Mouse (Mus musculus): ENCODE data around the gene Pnpla1. TPM values are rescaled to one million over a fixed set of nuclear protein-coding genes. Genes with fewer than 3 reads are reported as not detected.

Pnpla1 gene
- polyA plus RNA-seq, 1 experiment from 2014 or later = not detected

DNA sequence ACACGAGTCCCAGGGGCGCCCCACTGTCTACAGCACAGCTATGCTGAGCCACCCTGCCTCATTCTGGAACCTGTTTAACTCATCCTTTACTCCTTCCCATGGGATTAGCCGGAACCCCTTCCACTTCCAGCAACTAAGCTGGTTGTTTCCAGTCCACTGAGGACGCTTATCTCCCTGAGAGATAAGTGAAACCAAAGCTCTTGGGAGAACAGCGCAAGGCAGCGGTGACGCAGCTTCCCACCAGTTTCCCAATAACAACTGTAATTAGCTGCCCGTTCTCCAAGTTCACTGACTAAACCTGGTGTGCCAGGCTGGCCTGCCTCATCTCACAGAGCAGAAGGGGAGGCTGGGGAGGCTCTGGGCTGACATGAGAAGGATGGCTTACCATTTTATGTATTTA is 62.9 kb downstream of the Pnpla1 start:
- WGBS = 80% methylated on average over 8 of the region's 8 CpGs
- no peak overlapping the region for H3K27ac ChIP-seq
- DNase-seq (ENCODE audit: low spot score) = no peak
- no peaks in the 10 kb centered on the region for H3K36me3 ChIP-seq
- H3K4me1 ChIP-seq (replicated peaks) = peaks cover 24% of the 10 kb centered on the region
- H3K9me3 ChIP-seq = no peaks in the 10 kb centered on the region
- H3K27me3 ChIP-seq (ENCODE audit: insufficient read depth, poor library complexity, severe bottlenecking) = no peaks in the 10 kb centered on the region
- H3K4me3 ChIP-seq = no peak overlapping the region

DNA sequence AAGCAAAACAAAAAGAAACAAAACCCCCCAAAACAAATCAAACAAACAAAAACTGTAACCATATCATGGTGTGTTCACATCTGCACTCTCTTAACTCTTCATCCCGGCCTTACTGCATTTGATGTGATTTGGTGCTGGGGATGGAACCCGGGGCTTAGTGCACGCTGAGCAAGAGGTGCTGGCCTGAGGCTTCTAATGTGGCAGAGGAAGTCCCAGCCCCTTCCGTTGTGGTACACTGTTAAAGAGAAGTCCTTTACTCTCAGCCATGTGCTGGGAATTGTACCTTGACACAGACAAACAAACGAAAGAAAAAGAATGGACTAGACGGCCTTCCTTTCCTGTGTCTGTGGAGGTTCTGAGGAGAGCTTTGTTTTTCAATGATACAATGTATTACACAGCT is 63.9 kb downstream of the Pnpla1 start:
- H3K4me3 ChIP-seq = no peak overlapping the region
- WGBS = 75% methylated on average over 6 of the region's 6 CpGs
- H3K9me3 ChIP-seq = no peaks in the 10 kb centered on the region
- no peaks in the 10 kb centered on the region for H3K36me3 ChIP-seq
- no peaks in the 10 kb centered on the region for H3K27me3 ChIP-seq (ENCODE audit: insufficient read depth, poor library complexity, severe bottlenecking)
- no peak for DNase-seq (ENCODE audit: low spot score)
- H3K27ac ChIP-seq = no peak overlapping the region
- peaks cover 32% of the 10 kb centered on the region for H3K4me1 ChIP-seq (replicated peaks)

DNA sequence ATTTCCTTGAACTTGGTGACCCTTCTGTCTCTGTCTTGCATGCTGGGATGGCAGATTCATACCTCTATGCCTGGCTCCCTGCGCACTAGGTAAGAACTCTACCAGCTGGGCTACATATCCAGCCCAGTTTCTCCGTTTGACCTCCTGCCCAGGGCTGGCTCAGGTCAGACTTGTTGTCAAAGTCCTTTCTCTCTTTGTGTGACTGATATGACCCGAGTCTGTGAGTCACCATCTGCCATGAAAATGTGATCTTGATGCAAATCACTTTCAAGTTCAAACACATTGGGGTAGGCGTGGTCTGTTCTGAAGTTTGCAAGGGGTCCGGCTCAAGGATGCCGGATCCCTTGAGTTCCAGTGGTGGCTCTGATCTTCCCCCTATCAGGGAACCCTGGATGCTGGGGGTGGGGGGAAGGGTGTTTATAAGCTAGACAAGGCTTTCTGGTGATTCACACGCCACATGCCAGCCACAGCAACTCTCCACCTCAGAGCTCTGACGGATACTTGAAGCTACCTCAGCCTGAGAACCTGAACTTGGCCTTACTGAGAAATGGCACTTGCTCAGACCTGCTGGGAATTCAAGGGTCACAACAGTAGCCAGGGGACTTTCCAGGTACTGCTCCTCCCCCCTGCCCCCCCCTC is 66.9 kb downstream of the Pnpla1 start:
- DNase-seq (ENCODE audit: low spot score) = no peak
- H3K4me1 ChIP-seq (replicated peaks) = peaks cover 35% of the 10 kb centered on the region
- H3K27me3 ChIP-seq (ENCODE audit: insufficient read depth, poor library complexity, severe bottlenecking) = no peaks in the 10 kb centered on the region
- H3K9me3 ChIP-seq = no peaks in the 10 kb centered on the region
- 84% methylated on average over 8 of the region's 8 CpGs for WGBS
- no peak overlapping the region for H3K27ac ChIP-seq
- no peak overlapping the region for H3K4me3 ChIP-seq
- no peaks in the 10 kb centered on the region for H3K36me3 ChIP-seq

DNA sequence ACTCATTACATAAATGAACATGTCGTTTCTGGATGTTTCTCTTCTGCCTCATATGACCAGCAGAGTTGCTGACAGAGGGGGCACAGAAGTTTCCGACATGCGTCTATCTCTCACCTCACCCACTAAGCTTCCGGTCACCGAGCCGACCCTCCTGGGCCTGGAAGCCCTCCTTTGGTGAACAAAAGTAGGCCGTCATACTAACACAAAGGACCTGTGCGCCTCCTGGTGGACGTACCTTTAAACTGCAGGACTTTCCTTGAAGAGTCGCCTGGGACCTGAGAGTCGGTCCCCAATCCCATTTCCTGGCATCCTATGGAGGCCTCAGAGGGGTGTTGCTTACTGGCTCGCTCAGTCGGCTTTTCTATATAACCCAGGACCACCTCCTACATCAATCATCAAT is 68.2 kb downstream of the Pnpla1 start:
- Histone ChIP-seq H3K4me3 (no peak overlapping the region), H3K36me3 (no peaks in the 10 kb centered on the region), H3K27ac (peak overlapping the region; percentile 62), H3K27me3 (ENCODE audit: insufficient read depth, poor library complexity, severe bottlenecking) (no peaks in the 10 kb centered on the region), H3K4me1 (replicated peaks) (peaks cover 44% of the 10 kb centered on the region), H3K9me3 (no peaks in the 10 kb centered on the region)
- WGBS = 20% methylated on average over 13 of the region's 13 CpGs
- DNase-seq (ENCODE audit: low spot score) = peak; percentile 86

DNA sequence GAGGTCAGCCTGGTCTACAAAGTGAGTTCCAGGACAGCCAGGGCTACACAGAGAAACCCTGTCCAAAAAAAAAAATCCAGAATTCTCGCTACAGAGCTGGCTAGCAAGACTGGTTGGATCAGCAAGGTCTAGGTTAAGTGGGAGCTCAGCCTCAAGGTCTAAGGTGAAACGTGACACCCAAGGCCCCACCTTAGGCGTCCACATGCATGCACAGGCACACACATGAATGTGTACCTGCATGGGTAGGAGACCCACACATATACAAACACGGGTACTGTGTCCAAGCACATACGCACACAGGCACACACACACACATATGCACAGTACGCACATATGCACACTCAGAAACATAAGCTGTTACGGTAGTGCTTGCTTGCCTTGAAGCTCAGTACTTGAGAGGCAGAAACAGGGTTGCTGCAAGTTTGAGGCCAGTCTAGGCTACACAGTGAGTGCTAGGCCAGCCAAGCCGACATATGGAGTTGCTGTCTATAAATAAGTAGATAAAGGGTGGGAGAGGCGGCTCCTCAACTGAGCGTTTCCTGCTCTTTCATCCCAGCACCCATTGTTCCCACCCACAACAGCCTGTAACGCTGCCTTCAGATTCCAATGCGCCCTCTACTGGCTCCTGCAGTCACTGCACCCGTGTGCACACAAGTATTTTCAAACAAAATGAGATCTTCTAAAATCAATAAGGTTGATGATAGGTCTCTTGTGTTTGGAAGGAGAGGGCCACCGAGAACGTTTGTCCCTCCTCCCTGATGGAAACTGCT is 68.8 kb downstream of the Pnpla1 start:
- no peaks in the 10 kb centered on the region for H3K27me3 ChIP-seq (ENCODE audit: insufficient read depth, poor library complexity, severe bottlenecking)
- no peak overlapping the region for H3K4me3 ChIP-seq
- H3K27ac ChIP-seq = peak overlapping the region; percentile 54; the same call in 1 of the 2 replicates
- H3K9me3 ChIP-seq = no peaks in the 10 kb centered on the region
- no peaks in the 10 kb centered on the region for H3K36me3 ChIP-seq
- peak; percentile 60 for DNase-seq (ENCODE audit: low spot score)
- WGBS = 52% methylated on average over 15 of the region's 15 CpGs
- peaks cover 47% of the 10 kb centered on the region for H3K4me1 ChIP-seq (replicated peaks)

DNA sequence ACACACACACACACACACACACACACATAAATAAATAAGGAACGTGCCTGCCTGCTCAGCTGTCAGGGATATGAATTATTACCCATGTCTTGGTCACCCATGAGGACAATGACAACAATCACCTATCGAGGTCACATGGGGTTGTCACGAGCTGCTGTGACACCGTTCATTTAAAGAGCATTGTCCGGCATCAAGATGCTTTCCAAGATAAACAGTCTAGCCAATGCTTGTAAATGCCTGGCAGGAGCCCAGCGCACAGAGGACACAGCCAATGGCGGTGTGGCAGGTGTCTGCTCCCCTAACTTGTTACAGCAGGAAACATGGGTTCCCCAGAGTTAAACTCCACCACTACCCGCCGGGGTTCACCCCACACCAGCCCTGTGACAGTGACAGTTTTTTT is 69.8 kb downstream of the Pnpla1 start:
- no peaks in the 10 kb centered on the region for H3K27me3 ChIP-seq (ENCODE audit: insufficient read depth, poor library complexity, severe bottlenecking)
- no peaks in the 10 kb centered on the region for H3K36me3 ChIP-seq
- no peaks in the 10 kb centered on the region for H3K9me3 ChIP-seq
- WGBS = 89% methylated on average over 9 of the region's 9 CpGs
- no peak overlapping the region for H3K27ac ChIP-seq
- H3K4me1 ChIP-seq (replicated peaks) = peaks cover 45% of the 10 kb centered on the region
- no peak overlapping the region for H3K4me3 ChIP-seq
- DNase-seq (ENCODE audit: low spot score) = no peak

DNA sequence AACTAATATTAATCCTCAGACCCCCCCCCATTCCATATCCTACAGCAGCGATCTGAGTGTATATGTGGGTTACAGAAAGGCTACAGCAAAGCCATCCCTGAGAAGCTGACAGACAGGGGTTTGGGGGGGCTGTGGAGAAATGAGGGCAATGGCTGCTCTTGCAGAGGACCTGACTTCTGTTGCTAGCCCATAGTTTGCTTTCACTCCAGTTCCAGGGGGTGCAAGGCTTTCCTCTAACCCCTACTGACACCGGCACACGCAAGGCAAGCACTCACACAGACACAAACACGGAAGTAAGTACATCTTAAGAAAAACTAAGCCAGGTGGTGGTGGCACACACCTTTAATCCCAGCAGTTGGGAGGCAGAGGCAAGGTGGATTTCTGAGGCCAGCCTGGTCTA is 71.2 kb downstream of the Pnpla1 start:
- WGBS = 97% methylated on average over 4 of the region's 4 CpGs
- H3K4me3 ChIP-seq = no peak overlapping the region
- H3K4me1 ChIP-seq (replicated peaks) = peaks cover 37% of the 10 kb centered on the region
- no peaks in the 10 kb centered on the region for H3K27me3 ChIP-seq (ENCODE audit: insufficient read depth, poor library complexity, severe bottlenecking)
- DNase-seq (ENCODE audit: low spot score) = no peak
- no peaks in the 10 kb centered on the region for H3K36me3 ChIP-seq
- H3K9me3 ChIP-seq = no peaks in the 10 kb centered on the region
- H3K27ac ChIP-seq = peak overlapping the region; percentile 88; the same call in 1 of the 2 replicates

DNA sequence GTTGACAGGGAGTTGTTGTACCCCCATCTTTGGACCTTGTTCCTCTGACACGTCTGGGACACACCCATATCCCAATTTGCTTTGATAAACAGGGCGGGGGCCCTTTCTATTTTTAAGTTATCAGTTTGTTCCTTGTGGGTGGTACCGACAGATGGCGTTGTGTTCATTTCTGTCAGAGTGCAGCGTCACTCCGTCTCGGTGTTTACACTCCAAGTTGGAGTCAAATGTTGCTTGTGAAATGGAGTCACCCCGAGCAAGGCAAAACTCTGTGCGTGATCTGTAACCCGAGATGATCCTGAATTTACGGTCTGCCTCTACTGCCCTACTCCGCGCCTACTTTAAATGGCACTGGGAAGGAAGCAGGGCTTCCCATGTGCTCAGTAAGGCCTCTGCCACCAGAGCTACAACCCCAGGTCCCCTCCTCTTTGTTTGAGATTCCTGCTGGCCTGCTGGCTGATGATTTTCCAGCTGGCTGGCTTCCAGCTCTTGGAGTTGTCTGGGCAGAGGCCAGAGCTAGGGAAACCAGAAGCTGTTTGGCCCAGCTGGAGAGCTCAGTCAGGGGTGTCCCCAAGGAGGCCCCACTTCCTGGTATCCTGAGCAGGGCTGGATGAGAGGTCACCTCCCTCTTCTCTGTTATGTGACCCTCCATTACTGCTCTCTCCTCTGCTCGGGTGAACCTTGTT is 72.3 kb downstream of the Pnpla1 start:
- no peaks in the 10 kb centered on the region for H3K27me3 ChIP-seq (ENCODE audit: insufficient read depth, poor library complexity, severe bottlenecking)
- H3K9me3 ChIP-seq = no peaks in the 10 kb centered on the region
- peak overlapping the region; percentile 88 for H3K27ac ChIP-seq
- no peaks in the 10 kb centered on the region for H3K36me3 ChIP-seq
- H3K4me3 ChIP-seq = peak overlapping the region; percentile 33
- WGBS = 28% methylated on average over 14 of the region's 14 CpGs
- DNase-seq (ENCODE audit: low spot score) = peak; percentile 69
- peaks cover 27% of the 10 kb centered on the region for H3K4me1 ChIP-seq (replicated peaks)

DNA sequence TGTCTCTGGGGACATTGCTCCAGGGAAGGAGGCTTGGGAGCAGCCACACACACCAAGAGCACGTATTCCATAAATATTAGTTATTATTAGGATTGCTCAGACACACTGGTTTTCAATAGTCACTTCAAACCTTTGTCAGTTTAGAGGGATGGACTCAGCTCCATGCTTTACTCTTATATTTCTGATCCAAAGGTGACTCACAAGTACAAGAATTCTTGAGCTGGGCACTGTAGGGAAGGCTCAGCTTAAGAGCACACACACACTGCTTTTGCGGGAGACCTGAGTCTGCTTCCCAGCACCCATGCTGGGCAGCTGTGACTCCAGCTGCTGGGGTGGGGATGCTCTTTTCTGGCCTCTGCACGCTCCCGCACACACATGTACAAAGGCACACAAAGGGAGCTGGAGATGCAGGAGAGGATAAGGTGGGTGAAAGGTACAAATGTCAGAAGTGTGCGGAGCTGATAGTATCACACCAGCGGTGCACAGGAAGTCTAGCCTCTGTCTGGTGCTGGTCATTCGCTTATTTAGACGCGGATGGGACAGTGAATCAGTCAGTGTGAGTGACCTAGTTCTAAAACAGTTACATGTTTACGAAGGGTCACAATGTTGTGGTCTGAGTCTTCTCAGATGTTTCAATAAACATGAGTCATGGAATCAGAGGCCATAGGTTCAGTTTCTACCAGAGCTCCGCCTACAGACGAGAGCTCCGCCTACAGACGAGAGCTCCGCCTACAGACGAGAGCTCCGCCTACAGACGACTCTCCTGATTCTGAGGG is 73.4 kb downstream of the Pnpla1 start:
- peaks cover 17% of the 10 kb centered on the region for H3K4me1 ChIP-seq (replicated peaks)
- H3K27me3 ChIP-seq (ENCODE audit: insufficient read depth, poor library complexity, severe bottlenecking) = no peaks in the 10 kb centered on the region
- no peak overlapping the region for H3K4me3 ChIP-seq
- 93% methylated on average over 18 of the region's 18 CpGs for WGBS
- no peaks in the 10 kb centered on the region for H3K36me3 ChIP-seq
- DNase-seq (ENCODE audit: low spot score) = no peak
- H3K9me3 ChIP-seq = 0 out of 2 replicates have a peak, but pooled peaks cover 1% of the 10 kb centered on the region
- H3K27ac ChIP-seq = 0 out of 2 replicates have a peak overlapping the region, but pooled peaks have one; percentile 88

DNA sequence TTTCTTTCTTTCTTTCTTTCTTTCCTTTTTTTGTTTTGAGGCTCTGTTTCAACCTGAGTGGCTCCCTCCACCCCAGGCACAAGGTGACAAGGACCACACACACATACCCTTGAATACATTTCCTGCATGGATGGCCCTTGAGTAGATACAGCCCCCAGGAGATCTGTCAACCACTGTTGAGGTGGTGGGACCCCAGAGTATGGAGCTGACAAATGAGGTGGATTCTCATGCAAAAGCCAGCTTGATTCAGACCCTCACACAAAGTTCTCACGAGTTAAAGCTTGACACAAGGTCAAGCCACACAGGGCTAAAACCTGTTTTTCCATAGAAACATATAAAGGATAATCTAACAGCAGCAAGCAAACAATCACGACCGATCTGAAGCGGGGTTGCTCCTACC is 74.1 kb downstream of the Pnpla1 start:
- H3K27ac ChIP-seq = no peak overlapping the region
- H3K4me3 ChIP-seq = no peak overlapping the region
- 90% methylated on average over 4 of the region's 4 CpGs for WGBS

DNA sequence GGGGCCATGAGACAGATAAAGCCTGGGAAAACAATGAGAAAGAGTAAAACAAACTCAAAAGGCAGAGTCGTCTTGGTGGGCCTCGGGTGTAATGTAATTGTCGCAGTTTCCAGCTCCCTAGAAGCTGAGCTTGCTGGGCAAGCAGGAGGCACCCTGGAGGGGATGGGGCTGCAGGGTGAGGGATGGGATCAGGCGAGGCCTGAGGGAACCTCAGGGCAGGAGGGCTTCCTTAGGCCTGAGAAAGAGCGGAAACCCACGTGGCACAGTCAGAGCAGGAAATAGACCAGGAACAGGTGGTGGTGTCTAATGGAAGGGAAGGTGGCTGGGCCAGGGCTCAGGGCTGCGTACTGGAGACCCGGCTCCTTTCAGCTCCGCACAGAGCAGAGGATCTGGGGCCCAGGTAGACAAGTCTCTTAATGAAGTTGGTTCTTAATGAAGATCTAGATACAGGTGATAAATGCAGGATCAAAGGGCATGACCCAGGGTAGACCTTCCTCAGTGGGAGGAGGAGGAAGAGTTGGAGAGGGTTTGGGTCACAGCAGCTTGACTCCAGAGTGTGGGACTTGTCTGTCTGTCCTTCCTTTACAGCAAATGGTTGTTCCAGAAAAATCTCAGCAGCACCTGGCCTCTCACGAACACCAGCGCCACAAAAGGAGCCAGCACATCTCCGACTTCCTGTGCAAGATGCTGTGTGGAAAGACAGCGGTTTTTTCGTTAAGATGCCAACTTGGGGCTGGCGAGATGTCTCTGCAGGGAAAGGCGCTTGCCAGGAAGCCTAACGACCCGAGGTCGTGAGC is 76.1 kb downstream of the Pnpla1 start:
- Histone ChIP-seq H3K27me3 (ENCODE audit: insufficient read depth, poor library complexity, severe bottlenecking) (no peaks in the 10 kb centered on the region), H3K36me3 (no peaks in the 10 kb centered on the region), H3K4me1 (replicated peaks) (peaks cover 13% of the 10 kb centered on the region), H3K27ac (no peak overlapping the region), H3K4me3 (no peak overlapping the region), H3K9me3 (peaks cover 7% of the 10 kb centered on the region; the same call in 1 of the 2 replicates)
- 79% methylated on average over 19 of the region's 19 CpGs for WGBS
- no peak for DNase-seq (ENCODE audit: low spot score)

More for the DNA sequence above, 74.1 kb downstream of the Pnpla1 start:
- DNase-seq (ENCODE audit: low spot score) = no peak
- Histone ChIP-seq H3K4me1 (replicated peaks) (peaks cover 13% of the 10 kb centered on the region), H3K27me3 (ENCODE audit: insufficient read depth, poor library complexity, severe bottlenecking) (no peaks in the 10 kb centered on the region), H3K9me3 (peaks cover 7% of the 10 kb centered on the region; the same call in 1 of the 2 replicates), H3K36me3 (no peaks in the 10 kb centered on the region)

DNA sequence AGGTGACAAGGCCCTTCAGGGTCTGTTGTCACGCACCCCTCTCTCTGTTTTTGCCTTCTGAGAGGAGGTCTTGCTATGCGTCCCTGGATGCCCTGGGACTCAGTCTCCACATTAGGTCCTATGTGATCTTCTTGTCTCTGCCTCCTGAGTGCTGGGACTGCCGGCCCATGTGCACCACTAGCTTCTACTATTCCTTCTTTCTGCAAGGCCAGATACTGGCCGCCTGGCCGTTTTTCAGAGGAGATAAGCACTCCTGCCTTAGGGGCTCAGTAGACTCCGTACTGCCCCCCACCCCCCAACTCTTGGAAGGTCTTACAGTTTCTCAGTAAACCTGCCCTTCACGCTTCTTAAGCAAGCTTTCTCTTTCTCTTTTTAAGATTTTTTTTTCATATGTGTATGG is 77.9 kb downstream of the Pnpla1 start:
- no peak overlapping the region for H3K4me3 ChIP-seq
- no peak overlapping the region for H3K27ac ChIP-seq
- H3K9me3 ChIP-seq = peaks cover 7% of the 10 kb centered on the region; the same call in 1 of the 2 replicates
- 0 out of 2 replicates have a peak, but pooled peaks cover 2% of the 10 kb centered on the region for H3K4me1 ChIP-seq (replicated peaks)
- WGBS = 87% methylated on average over 7 of the region's 7 CpGs
- H3K36me3 ChIP-seq = no peaks in the 10 kb centered on the region
- no peak for DNase-seq (ENCODE audit: low spot score)
- H3K27me3 ChIP-seq (ENCODE audit: insufficient read depth, poor library complexity, severe bottlenecking) = no peaks in the 10 kb centered on the region

All from hindbrain, embryonic 10.5 days (tissue).